Mouse (Mus musculus) bone marrow macrophage, adult 2 months (primary cell): Measurements from ENCODE around the gene Tlr9. TPM values are rescaled to one million over a fixed set of nuclear protein-coding genes. Genes with fewer than 3 reads are reported as not detected.

Source experiments
- H3K27ac ChIP-seq: 2 replicates; pipeline ENCODE4 v1.5.1; 2012; ENCODE audit warnings: low read depth, low read length; ENCODE audit not compliant: insufficient read depth
- H3K4me1 ChIP-seq: 2 replicates; pipeline ENCODE4 v1.6.1; 2012; ENCODE audit warnings: low read length; ENCODE audit not compliant: control insufficient read depth, insufficient read depth
- H3K4me3 ChIP-seq: 2 replicates; pipeline ENCODE4 v1.5.1; 2012; ENCODE audit warnings: mild to moderate bottlenecking, low read length, moderate library complexity; ENCODE audit not compliant: insufficient read depth
- CTCF ChIP-seq: IDR thresholded peaks from 2 replicates; pipeline ENCODE4 v1.5.1; 2012; ENCODE audit warnings: low read depth, mild to moderate bottlenecking, low read length, moderate library complexity
- POLR2A ChIP-seq: IDR thresholded peaks from 2 replicates; pipeline ENCODE4 v1.6.1; 2012; ENCODE audit warnings: mild to moderate bottlenecking, low read depth, low read length, borderline replicate concordance
- polyA plus RNA-seq: library from polyadenylated mRNA; stranded (reverse); fragments of >200 nt; gene quantifications from 2 replicates; pipeline ENCODE4 v1.2.4, GENCODE M21; 2012; ENCODE audit not compliant: missing spikeins, insufficient read depth, insufficient read length

Tlr9 gene
- polyA plus RNA-seq, 1 experiment, result 61.6 TPM

DNA sequence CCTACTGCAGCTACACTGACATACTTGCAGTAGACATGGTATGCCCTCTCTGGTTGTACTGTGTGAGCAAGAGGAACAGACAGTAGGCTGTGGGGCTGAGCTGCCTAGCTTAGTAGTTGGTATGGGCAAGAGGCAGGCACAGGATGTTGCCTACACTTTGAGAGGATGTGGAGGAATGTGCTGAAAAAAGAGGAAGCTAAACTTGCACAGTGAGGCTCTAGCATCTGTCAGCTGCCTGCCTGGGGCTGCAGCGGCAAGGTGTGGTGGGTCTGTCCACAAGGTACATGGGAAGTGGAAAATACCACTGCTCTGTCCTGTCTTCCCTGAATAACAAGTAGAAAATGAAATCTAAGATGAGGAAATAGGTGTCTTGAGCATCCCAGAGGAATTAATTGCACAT is 29.4 kb upstream of the Tlr9 start:
- H3K4me3 ChIP-seq, result no peak overlapping the region
- H3K27ac ChIP-seq, result no peak overlapping the region
- no peak for TF ChIP-seq CTCF
- TF ChIP-seq POLR2A, result no peak

DNA sequence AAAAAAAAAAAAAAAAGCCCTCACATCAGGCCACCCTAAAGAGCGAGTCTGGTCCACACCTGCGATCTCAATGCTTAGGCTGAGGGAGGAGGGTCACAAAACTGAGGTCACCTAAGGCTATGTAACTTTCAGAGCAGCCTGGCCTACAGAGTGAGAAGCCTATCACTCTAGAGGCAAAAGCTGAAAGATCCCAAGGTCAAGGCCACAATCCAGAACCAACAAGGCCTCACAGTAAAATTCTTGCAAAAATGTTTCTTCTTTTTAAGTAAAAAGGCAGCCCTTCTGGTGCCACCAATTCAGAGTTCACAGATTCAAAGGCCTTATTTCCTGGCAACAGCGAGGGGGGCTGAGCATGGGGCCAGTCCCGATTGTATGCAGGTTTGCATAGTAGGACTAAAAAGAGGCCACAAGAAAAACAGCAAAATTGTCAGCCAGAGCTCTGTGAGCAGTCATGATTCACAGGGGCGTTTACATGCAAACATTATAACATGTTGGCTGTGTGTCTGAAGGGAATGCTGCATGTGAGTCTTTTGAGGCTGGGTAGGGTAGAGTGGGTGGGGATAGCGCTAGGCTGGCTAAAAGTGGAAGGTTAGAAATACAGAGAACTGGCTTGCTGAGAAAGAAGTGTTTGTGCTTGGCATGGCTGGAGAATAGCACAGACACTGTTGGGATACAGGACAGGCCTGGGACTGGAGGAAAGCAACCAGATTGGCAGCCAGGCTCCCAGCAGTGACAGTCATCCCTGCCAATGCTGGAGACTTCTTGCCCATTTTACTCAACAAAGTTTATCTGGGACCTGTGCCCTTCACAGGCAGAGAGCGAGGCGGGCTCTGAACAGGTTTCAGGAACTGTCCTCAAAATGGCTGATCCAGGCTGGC is 28.2 kb upstream of the Tlr9 start:
- TF ChIP-seq CTCF (no peak), POLR2A (no peak)
- Histone ChIP-seq H3K27ac (no peak overlapping the region), H3K4me3 (no peak overlapping the region), H3K4me1 (peaks cover 17% of the 10 kb centered on the region)

More for the DNA sequence above, 29.4 kb upstream of the Tlr9 start:
- peaks cover 11% of the 10 kb centered on the region for H3K4me1 ChIP-seq

DNA sequence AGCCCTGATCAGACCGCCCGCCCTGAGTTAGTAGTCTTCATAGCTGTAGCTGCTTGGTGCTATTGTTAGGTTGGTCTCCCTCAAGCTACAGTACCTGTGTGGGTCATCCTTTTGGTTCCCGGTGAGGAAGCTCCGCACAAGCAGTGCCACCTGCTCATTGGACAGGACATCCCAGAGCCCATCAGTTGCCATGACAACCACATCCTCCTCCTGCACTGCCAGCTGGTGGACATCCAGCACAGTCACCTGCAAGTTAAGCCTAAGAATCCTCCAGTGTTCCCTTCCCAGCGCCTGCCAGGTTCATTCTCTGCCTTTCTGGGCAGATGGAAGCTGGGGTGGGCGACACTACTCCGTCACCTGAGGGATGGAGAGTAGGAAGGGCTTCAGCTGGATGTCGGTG is 26.7 kb upstream of the Tlr9 start:
- no peak overlapping the region for H3K4me3 ChIP-seq
- H3K27ac ChIP-seq, result no peak overlapping the region
- H3K4me1 ChIP-seq, result peaks cover 30% of the 10 kb centered on the region
- no peak for TF ChIP-seq CTCF
- no peak for TF ChIP-seq POLR2A

DNA sequence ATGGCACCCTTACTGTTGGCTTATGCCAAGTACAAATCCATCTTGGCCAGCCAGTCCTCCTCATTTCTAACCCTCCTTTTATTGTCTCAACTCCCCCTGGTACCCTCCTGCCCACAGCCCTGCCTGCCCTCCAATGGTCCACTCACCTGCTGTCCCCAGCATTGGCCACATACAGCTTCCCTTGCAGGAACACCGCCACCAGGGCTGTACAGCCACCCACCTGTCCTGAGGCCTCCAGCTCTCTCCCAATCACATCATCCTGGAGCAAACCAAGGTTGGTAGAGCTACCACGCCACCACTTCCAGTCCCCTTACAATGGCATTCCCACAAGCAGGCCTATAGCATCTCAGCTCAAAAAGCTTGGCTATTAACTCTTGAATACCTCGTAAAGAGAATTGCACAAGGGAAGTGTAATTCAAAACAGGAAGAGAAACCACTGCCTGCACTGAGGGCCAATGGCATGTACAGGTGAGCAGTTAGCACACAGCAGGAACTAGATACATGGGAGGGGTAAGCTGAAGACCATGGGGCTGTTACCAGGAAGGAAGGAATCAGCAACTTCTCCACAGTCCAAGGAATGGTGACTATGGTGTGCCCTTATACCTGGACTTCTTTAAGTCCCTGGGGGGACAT is 25.2 kb upstream of the Tlr9 start:
- Histone ChIP-seq H3K27ac (no peak overlapping the region), H3K4me3 (no peak overlapping the region), H3K4me1 (peaks cover 32% of the 10 kb centered on the region)
- no peak for TF ChIP-seq CTCF
- TF ChIP-seq POLR2A, result no peak

DNA sequence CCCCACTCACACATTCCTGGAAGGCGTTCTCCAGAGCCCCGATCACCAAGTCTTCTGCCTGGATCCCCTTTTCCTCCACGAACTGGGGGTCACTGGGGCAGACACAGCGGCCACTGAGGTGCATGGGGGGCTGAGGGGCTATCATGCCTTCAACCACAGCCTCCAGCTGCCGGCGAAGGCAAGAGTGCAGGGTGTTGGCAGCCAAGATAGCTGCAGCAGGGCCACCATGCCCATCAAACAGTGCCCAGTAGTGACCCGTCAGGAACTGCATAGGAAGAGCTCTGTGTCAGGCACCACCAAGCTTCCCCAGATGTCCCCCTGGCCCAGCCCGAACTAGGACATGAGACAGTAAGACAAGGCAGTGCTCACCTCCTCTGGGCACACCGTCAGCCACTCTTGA is 24.7 kb upstream of the Tlr9 start:
- Histone ChIP-seq H3K27ac (no peak overlapping the region), H3K4me3 (no peak overlapping the region), H3K4me1 (peaks cover 28% of the 10 kb centered on the region)
- TF ChIP-seq CTCF (no peak), POLR2A (no peak)

DNA sequence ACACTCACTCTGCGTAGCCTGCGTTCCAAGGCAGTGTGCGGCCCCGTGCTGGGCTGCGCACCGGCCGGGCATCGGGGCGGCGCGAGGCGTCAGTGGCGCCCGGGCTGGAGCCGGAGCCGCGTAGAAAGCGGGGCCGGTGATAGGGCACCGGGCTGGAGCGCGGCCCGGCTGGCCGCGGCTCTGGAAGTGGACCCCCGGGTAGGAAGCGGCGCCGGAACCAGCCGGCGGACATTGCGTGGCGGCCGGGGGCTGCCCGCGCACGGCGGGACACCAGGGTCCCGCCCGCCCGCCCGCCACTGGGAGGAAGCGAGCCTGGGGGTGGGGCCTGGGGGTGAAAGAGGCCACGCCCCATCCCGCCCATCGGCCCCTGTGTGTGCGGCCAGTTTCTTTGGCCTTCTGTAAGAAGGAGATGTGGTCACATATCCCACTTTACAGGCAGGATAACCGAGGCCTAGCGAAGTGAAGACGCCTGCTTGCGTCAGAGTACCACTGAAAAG is 23.4 kb upstream of the Tlr9 start:
- peaks cover 25% of the 10 kb centered on the region for H3K4me1 ChIP-seq
- TF ChIP-seq POLR2A (no peak), CTCF (no peak)
- peak overlapping the region; percentile 72 for H3K27ac ChIP-seq
- peak overlapping the region; percentile 61 for H3K4me3 ChIP-seq

DNA sequence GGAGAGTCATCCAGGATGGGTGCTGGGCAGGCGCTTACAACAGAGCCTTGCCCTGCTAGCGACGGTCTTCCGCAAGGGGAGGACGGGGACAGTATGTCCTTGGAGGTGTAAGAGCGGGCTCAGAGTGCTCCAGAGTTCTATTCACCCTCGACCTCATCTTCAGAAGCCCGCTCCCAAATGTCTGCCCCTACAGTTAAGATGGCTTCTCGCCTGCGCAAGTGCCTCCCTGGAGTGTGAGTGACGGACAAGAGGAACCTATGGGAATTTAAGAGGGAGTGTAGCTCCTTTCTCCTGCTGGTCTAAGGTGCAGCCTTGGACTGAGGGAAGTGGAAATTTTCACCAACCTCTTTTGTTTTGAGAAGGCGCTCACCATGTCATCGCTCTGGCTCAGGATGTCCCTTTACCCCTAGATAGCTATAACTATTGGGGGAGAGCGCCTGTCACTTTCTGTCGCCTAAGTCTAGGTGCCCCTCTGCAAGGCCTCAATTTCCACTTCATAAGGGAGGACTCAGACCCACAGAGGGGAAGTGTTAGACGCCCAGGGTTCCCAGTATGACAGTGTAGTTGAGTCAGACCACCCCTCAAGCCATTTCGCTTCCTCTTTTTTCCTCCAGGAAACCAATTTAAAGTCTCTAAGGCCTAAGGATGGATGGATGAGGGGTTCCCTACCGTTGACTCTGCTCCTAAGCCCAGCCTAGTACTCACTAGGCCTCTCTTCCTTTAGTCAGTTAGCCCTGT is 22.7 kb upstream of the Tlr9 start, which contains the start of gene Ppm1m:
Ppm1m (minus strand) TSS at position 212 of the 738 bp plus-strand sequence.
- peak within 1 kb of the TSS; percentile 61 for H3K4me3 ChIP-seq
- TF ChIP-seq CTCF (no peak), POLR2A (no peak)
- peaks cover 30% of the 10 kb centered on the region for H3K4me1 ChIP-seq
- H3K27ac ChIP-seq, result peak within 1 kb of the TSS; percentile 72

DNA sequence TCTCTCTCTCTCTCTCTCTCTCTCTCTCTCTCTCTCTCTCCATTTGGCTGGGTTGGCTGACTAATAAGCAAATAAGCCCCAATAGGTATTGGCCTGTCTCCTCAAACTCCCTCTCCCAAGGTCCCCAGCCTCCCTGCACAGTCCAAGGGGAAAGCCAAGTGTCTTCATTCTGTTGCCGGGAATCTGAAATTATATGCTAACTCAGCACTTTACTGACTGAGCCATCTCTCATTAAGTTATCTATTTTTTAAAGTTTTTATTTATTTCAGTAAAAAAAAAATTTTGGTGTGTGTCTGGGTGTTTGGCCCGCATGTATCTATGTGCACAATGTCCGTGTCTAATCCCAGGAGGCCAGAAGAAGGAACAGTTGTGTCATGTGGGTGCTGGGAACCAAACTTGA is 20.5 kb upstream of the Tlr9 start:
- Histone ChIP-seq H3K4me1 (peaks cover 50% of the 10 kb centered on the region), H3K4me3 (0 out of 2 replicates have a peak overlapping the region, but pooled peaks have one; percentile 76)
- TF ChIP-seq CTCF, result no peak
- no peak for TF ChIP-seq POLR2A

DNA sequence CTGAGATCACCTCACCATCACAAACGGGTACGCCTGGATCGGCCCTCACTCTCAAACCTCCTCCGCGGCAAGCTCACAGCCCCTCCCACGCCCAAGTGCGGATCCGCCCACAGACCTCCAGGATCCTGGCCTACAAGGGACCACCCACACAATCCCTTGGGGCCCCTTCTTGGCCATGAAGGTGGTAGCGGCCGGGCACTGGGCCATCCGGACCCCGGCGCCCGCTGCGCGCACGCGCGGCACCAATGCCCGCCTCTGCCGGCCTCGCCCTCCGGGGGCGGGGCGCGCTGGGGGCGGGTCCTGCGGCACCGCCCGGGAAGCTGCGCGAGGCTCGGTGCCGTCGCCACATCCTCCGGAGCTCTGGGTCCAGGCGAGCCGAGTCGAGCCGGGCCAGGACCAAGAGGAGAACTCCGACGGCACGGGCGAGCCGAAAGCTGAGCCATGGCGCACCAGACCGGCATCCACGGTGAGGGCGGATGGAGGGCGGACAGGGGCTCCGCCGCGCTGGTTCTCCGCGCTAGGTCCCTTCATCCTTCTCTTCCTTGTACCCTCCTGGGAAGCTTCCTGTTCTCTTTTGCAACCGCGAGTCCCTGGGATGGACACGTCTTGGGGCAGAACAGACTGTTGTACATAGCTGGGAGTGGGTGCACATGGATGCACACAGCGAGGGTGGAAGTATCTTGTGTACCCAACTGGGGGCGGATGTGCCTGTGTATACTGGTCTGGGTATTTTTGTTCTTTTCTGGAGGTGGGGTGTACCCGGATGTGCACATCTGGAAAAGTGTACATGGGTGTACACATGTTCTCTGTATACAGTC is 19.4 kb upstream of the Tlr9 start, which contains the start of gene Twf2:
Twf2 (plus strand) TSS at position 290 of the 818 bp plus-strand sequence.
- TF ChIP-seq CTCF, result no peak
- TF ChIP-seq POLR2A, result no peak; the same call in 1 of the 2 replicates
- H3K4me3 ChIP-seq, result peak within 1 kb of the TSS; percentile 76
- peak within 1 kb of the TSS; percentile 61 for H3K27ac ChIP-seq
- peaks cover 48% of the 10 kb centered on the region for H3K4me1 ChIP-seq

More for the DNA sequence above, 20.5 kb upstream of the Tlr9 start:
- H3K27ac ChIP-seq, result no peak overlapping the region
